Mouse (Mus musculus) C2C12 (cell line): ENCODE measurements around the gene Nrg3. TPM values are rescaled to one million over a fixed set of nuclear protein-coding genes. Genes with fewer than 3 reads are reported as not detected.

Experiments
- H3K27me3 ChIP-seq: one replicate; pipeline ENCODE4 v1.6.1; 2011; ENCODE audit not compliant: control insufficient read depth, insufficient read depth, insufficient read length
- H3K36me3 ChIP-seq: one replicate; pipeline ENCODE4 v1.6.1; 2011; ENCODE audit not compliant: control insufficient read depth, insufficient read depth
- H3K4me3 ChIP-seq: one replicate; pipeline ENCODE4 v1.5.1; 2011; ENCODE audit warnings: mild to moderate bottlenecking, control low read depth; ENCODE audit not compliant: poor library complexity, insufficient read depth, severe bottlenecking
- H3K79me2 ChIP-seq: one replicate; pipeline ENCODE4 v1.6.1; 2011; ENCODE audit not compliant: control insufficient read depth, insufficient read depth
- H3K79me3 ChIP-seq: one replicate; pipeline ENCODE4 v1.6.1; 2011; ENCODE audit warnings: low read depth, control low read depth
- H3ac ChIP-seq: one replicate; pipeline ENCODE3; 2011; ENCODE audit warnings: low read depth; ENCODE audit not compliant: control insufficient read depth, insufficient read length
- CEBPB ChIP-seq: IDR thresholded peaks from one replicate; pipeline ENCODE4 v1.6.1; 2011; ENCODE audit warnings: low read depth, mild to moderate bottlenecking, control low read depth, moderate library complexity
- CTCF ChIP-seq: IDR thresholded peaks from one replicate; pipeline ENCODE4 v1.5.1; 2011; ENCODE audit not compliant: control insufficient read depth, insufficient read depth, insufficient read length
- FOSL1 ChIP-seq: IDR thresholded peaks from one replicate; pipeline ENCODE4 v1.8.0; 2011; ENCODE audit warnings: mild to moderate bottlenecking, low read length; ENCODE audit not compliant: poor library complexity, insufficient read depth, severe bottlenecking
- MAX ChIP-seq: IDR thresholded peaks from one replicate; pipeline ENCODE4 v1.6.1; 2011; ENCODE audit warnings: mild to moderate bottlenecking, control low read depth
- MYOD1 ChIP-seq: IDR thresholded peaks from one replicate; pipeline ENCODE4 v1.6.1; 2011; ENCODE audit warnings: low read depth; ENCODE audit not compliant: control insufficient read depth, insufficient read length
- MYOG ChIP-seq: IDR thresholded peaks from one replicate; pipeline ENCODE4 v1.6.1; 2011; ENCODE audit not compliant: control insufficient read depth, insufficient read length; ENCODE audit errors: extremely low read depth
- USF1 ChIP-seq: IDR thresholded peaks from one replicate; pipeline ENCODE4 v1.6.1; 2011; ENCODE audit warnings: low read depth, mild to moderate bottlenecking, control low read depth, moderate library complexity
- polyA plus RNA-seq: library from polyadenylated mRNA; unstranded; fragments of >200 nt; fragmentation: generic; extraction: Trizol; gene quantifications from one replicate; pipeline ENCODE4 v1.2.1, GENCODE M21; 2012; ENCODE audit warnings: missing spikeins

Gene Nrg3
- polyA plus RNA-seq, 1 experiment: not detected

DNA sequence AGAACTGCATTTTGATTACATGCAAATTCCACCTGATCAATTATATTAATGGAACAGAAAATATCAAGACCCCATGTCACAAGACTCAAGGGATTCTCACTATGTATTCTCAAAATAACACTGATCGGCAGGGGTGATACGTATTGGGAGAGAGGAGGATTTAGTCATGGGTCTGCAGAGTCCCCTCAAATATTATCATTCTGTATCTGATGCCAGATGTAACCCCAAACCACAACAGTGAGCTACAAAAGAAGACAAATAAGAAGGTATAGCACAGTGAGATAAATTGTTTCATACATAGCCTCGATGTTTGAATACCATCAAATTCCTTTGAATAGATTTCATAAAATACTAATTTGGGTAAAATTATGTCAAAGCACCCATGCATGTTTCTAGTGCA lies 842.8 kb downstream of the Nrg3 start:
- no peaks in the 10 kb centered on the region for H3K27me3 ChIP-seq
- H3K4me3 ChIP-seq: no peak overlapping the region
- no peaks in the 10 kb centered on the region for H3K79me3 ChIP-seq
- no peaks in the 10 kb centered on the region for H3K79me2 ChIP-seq
- H3ac ChIP-seq: no peak overlapping the region
- TF ChIP-seq MYOD1 (no peak), MYOG (no peak), FOSL1 (no peak), MAX (no peak), USF1 (no peak), CEBPB (no peak), CTCF (no peak)
- no peaks in the 10 kb centered on the region for H3K36me3 ChIP-seq

DNA sequence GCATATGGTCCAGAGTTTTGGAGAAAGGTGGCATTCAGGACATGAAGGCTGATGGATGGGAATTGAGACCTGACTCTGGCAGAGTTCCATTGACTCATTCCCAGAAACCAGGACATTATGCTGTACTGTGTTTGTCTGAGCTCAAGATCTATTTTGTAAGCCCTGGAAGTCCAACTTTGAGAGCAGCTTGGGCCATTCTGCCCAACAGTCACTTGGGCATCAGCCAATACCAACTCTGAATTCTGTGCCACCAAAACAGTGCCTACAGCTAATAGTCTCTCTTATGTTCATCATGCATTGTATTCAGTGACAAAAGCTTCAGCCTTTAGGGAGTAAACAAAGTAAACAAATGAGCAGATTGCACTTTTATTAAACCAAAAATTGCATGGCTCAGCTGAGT lies 843.2 kb downstream of the Nrg3 start:
- H3K79me2 ChIP-seq: no peaks in the 10 kb centered on the region
- H3ac ChIP-seq: no peak overlapping the region
- no peaks in the 10 kb centered on the region for H3K27me3 ChIP-seq
- H3K79me3 ChIP-seq: no peaks in the 10 kb centered on the region
- TF ChIP-seq FOSL1 (no peak), CEBPB (no peak), USF1 (no peak), MYOD1 (no peak), MYOG (no peak), CTCF (no peak), MAX (no peak)
- H3K4me3 ChIP-seq: no peak overlapping the region
- no peaks in the 10 kb centered on the region for H3K36me3 ChIP-seq

DNA sequence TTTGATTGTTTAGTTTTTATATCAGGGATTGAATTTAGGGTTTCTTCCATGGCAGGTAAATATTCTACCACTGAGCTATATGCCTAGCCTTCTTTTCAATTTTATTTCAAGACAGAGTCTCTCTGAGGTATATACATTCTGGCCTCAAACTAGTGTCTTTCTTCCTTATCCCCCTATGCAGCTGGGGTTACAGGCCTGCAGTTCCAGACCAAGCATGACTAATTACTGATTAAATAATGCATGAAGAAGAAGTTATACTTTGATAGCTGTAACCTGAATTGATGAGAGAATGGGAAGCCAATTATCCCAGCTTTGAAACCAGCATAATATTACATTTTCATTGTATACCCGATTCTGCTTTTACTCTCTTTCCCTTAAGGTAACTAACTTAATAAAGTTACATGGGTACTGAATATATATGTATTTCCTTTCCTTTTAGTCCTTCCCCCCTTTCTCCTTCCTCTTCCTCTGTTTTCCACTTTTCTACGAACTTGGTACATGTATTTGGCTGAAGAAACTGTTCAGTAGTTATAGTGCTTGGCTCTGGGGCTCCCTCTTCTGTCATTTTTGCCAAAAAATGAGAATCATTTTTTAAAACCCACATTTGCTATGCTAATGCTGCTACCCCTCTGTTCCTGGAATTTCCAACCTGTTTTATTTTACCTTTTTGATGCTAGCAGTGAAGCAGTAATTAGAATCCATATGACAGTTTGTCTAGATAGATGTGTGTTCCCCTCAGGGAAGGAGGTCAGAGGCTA lies 843.8 kb downstream of the Nrg3 start:
- Histone ChIP-seq H3K79me3 (no peaks in the 10 kb centered on the region), H3K79me2 (no peaks in the 10 kb centered on the region), H3ac (no peak overlapping the region), H3K4me3 (no peak overlapping the region), H3K27me3 (no peaks in the 10 kb centered on the region), H3K36me3 (no peaks in the 10 kb centered on the region)
- TF ChIP-seq MYOG: no peak
- no peak for TF ChIP-seq CEBPB
- no peak for TF ChIP-seq USF1
- no peak for TF ChIP-seq FOSL1
- no peak for TF ChIP-seq CTCF
- no peak for TF ChIP-seq MYOD1
- TF ChIP-seq MAX: no peak

DNA sequence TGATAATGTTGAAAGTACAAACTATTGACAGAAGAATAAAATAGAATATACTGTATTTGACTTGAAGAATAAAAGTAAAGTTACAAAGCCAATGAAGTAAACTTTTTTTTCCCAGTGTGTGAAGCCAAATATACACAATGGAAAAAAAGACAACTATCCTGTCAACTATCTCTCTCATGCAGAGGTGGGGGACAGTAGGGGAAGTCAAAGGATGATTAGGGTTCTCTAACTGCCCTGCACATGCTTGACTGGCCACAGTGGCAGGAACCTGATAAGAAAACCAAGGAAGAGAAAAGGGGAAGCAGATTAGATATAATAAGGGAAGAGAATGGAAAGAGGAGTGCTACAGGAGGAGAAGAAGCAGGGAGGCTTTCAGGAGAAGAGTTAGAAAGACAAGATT lies 855.9 kb downstream of the Nrg3 start:
- Histone ChIP-seq H3K36me3 (no peaks in the 10 kb centered on the region), H3K27me3 (no peaks in the 10 kb centered on the region), H3ac (no peak overlapping the region), H3K79me2 (no peaks in the 10 kb centered on the region), H3K4me3 (no peak overlapping the region), H3K79me3 (no peaks in the 10 kb centered on the region)
- TF ChIP-seq CTCF (no peak), MAX (no peak), MYOD1 (no peak)

DNA sequence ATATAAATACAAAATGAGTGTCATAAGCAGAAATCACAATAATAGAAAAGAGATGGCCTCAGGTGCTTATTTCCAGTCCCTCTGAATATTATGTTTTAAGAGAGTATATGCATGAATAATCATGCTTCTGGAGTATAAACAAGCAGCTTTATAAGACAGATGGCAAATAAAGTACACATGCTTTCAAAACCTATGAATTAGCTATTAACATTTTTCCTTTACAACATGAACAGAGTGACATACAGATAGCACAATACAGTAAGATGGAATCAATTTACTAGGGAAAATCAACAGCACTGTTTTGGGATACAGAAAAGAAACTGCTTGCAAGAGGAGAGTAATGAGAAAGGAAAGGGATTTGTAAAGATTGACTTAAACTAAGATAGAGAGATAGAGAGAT lies 875.2 kb downstream of the Nrg3 start:
- H3K79me3 ChIP-seq: no peaks in the 10 kb centered on the region
- no peak for TF ChIP-seq MYOG
- TF ChIP-seq MYOD1: no peak
- TF ChIP-seq MAX: no peak
- no peak for TF ChIP-seq USF1
- TF ChIP-seq FOSL1: no peak
- H3K4me3 ChIP-seq: no peak overlapping the region
- no peaks in the 10 kb centered on the region for H3K36me3 ChIP-seq
- H3ac ChIP-seq: no peak overlapping the region
- H3K27me3 ChIP-seq: no peaks in the 10 kb centered on the region
- no peaks in the 10 kb centered on the region for H3K79me2 ChIP-seq

DNA sequence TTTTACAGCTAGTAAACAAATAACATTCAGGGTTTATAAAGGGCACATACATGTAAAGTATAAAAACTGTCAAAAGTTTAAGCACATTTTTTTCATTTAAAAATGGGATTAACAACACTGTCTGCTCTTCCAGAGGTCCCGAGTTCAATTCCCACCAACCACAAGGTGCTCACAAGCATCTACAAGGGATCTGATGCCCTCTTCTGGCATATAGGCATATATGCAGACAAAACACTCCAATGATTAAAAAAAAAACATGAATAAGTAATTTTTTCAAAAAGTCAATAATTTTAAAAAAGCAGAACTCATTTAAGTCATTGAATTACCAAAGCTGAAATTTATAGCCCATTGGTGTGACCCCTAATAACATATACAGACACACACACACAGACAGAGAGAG lies 878.6 kb downstream of the Nrg3 start:
- no peak overlapping the region for H3ac ChIP-seq
- TF ChIP-seq CEBPB (no peak), MYOG (no peak), FOSL1 (no peak), MYOD1 (no peak), CTCF (no peak), USF1 (no peak), MAX (no peak)

More for the DNA sequence above, 878.6 kb downstream of the Nrg3 start:
- no peaks in the 10 kb centered on the region for H3K27me3 ChIP-seq
- no peaks in the 10 kb centered on the region for H3K36me3 ChIP-seq
- H3K79me3 ChIP-seq: no peaks in the 10 kb centered on the region
- H3K79me2 ChIP-seq: no peaks in the 10 kb centered on the region
- H3K4me3 ChIP-seq: no peak overlapping the region
